Mouse (Mus musculus): ENCODE measurements at regions not wholly inside any gene's neighbourhood (a gene's known extent, or its start where the extent isn't known, plus 50 kb on each side); places are given as distances from the start of the nearest gene placed in this dataset.
"Not testable (repeated sequence)": the region's sequence is repeated elsewhere in the genome, so short reads cannot be mapped to it uniquely, and the experiment has no call there.

GRCm38 (mm10) chr6:48175234-48175633 lies 88.8 kb upstream of the Zfp746 start:
- no peak for DNase-seq (ENCODE audit: low spot score in 2 of 2)

- DNase-seq (ENCODE audit: low spot score in 2 of 2): not testable (repeated sequence)
Observed at GRCm38 (mm10) chr6:48172769-48173168, 86.4 kb upstream of the Zfp746 start.

- peak in 1 of 2 experiments; percentile 14 for DNase-seq (ENCODE audit: low spot score in 2 of 2)
Observed at GRCm38 (mm10) chr6:48136851-48137250, 50.5 kb upstream of the Zfp746 start.
